Mouse (Mus musculus): ENCODE measurements around the gene Arhgap35. TPM values are rescaled to one million over a fixed set of nuclear protein-coding genes. Genes with fewer than 3 reads are reported as not detected.

Arhgap35 gene
- polyA plus RNA-seq, 2 experiments, result 2.1 to 2.2 TPM

DNA sequence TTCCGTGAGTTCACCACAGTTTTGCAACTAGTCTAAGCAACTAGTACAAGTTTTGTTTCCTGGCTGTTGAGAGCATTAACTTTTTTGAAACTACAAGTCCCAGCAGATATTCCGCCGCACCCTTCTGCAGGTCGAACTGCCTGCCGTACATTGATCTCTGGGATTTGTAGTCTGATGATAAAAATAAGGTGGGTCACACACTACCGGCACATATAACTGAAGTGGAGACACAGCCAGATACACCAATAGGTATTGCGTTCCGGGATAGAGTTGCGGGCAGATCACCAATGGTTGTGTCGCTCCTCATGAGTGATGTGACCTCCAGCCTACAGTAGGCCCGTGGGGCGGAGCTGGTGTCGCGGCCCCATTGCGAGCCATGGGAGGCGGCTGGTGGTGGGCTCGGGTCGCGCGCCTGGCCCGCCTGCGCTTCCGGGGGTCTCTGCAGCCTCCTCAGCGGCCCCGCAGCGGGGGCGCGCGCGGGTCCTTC lies 162.2 kb downstream of the Arhgap35 start, which contains the start of gene Tmem160:
Gene Tmem160, plus strand, starts transcription at position 193 of the 487 bp plus-strand sequence.
- WGBS (ENCODE audit: insufficient replicate concordance), result under 1% methylated on average over 30 of the region's 30 CpGs
- H3K4me3 ChIP-seq (ENCODE audit: insufficient read depth in 1 of 2, low read depth in 2 of 2, low read length in 2 of 2), result peak within 1 kb of the TSS; percentile 61 to 65

DNA sequence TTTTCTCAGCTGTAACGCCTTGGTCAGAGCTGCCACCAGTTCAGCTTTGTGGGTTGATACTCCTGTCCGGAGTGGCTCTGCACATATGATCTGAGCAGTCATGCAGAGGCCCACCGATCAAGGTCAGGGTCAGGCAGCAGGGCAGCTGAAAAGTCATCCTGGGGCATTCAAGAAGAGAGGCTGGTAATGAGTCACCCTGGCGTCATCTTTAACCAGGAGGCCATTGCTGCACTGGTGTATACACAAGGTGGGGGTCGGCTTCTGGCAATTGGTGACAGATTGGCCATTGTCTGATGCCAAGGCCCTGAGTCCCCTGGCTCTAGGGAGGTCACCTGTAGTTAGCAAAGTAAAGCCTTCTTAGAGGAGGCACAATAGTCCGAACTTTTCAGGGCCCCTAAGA lies 163.1 kb downstream of the Arhgap35 start:
- no peak for TF ChIP-seq CTCF (IDR thresholded peaks at IDR 0.05; ENCODE audit: low read depth)
- TF ChIP-seq EP300 (IDR thresholded peaks at IDR 0.05; ENCODE audit: low read depth), result no peak
- no peaks in the 10 kb centered on the region for H3K9me3 ChIP-seq (ENCODE audit: control insufficient read depth, low read length)
- no peak for DNase-seq (ENCODE audit: low read depth in 3 of 3, low spot score in 3 of 3)
- H3K9ac ChIP-seq (replicated peaks), result no peak overlapping the region
- no peak overlapping the region for H3K27ac ChIP-seq
- H3K27me3 ChIP-seq (ENCODE audit: control insufficient read depth, insufficient read depth, low read length), result no peaks in the 10 kb centered on the region
- 68% methylated on average over 6 of the region's 6 CpGs for WGBS (ENCODE audit: insufficient replicate concordance)
- no peak overlapping the region for H3K4me3 ChIP-seq (ENCODE audit: insufficient read depth in 1 of 2, low read depth in 2 of 2, low read length in 2 of 2)
- H3K4me2 ChIP-seq (ENCODE audit: low read depth), result no peak overlapping the region
- H3K4me1 ChIP-seq (replicated peaks; ENCODE audit: control insufficient read depth in 2 of 2, insufficient read depth in 2 of 2, low read length in 1 of 2), result peaks cover 7 to 16% of the 10 kb centered on the region in 2 experiments
- H3K36me3 ChIP-seq (replicated peaks; ENCODE audit: control insufficient read depth, insufficient read depth, low read depth), result no peaks in the 10 kb centered on the region
- no peak for ATAC-seq (ENCODE audit: insufficient read depth)

More for the DNA sequence above, 162.2 kb downstream of the Arhgap35 start, which contains the start of gene Tmem160:
- Histone ChIP-seq H3K4me1 (replicated peaks; ENCODE audit: control insufficient read depth in 2 of 2, insufficient read depth in 2 of 2, low read length in 1 of 2) (peaks cover 7 to 16% of the 10 kb centered on the region in 2 experiments), H3K9me3 (ENCODE audit: control insufficient read depth, low read length) (no peaks in the 10 kb centered on the region), H3K27ac (peak within 1 kb of the TSS; percentile 6; the same call in 1 of the 2 replicates), H3K36me3 (replicated peaks; ENCODE audit: control insufficient read depth, insufficient read depth, low read depth) (no peaks in the 10 kb centered on the region), H3K4me2 (ENCODE audit: low read depth) (peak within 1 kb of the TSS; percentile 80), H3K9ac (replicated peaks) (peak within 1 kb of the TSS; percentile 49), H3K27me3 (ENCODE audit: control insufficient read depth, insufficient read depth, low read length) (no peaks in the 10 kb centered on the region)
- TF ChIP-seq CTCF (IDR thresholded peaks at IDR 0.05; ENCODE audit: low read depth), result no peak
- no peak for TF ChIP-seq EP300 (IDR thresholded peaks at IDR 0.05; ENCODE audit: low read depth)
- ATAC-seq (ENCODE audit: insufficient read depth) (peak; percentile 97), DNase-seq (ENCODE audit: low read depth in 3 of 3, low spot score in 3 of 3) (peak; percentile 85 to 88 (median 86))

Other genes with a start within 250 kb of the Arhgap35 start
- 35.0 and 55.6 TPM in 2 replicates for gene Sae1, start 227.2 kb downstream of the Arhgap35 start, polyA plus RNA-seq (2012; rRNA removed)
- 89.3 and 95.5 TPM in 2 replicates for gene Sae1, start 227.2 kb downstream of the Arhgap35 start, polyA plus RNA-seq (2014; fragmentation: Nextera tagmentation; extraction: Ambion mirVana)
- 13.7 and 15.2 TPM in 2 replicates for gene Zc3h4, start 214.1 kb downstream of the Arhgap35 start, polyA plus RNA-seq (2012; rRNA removed)
- 6.0 TPM in 2 replicates for gene Zc3h4, start 214.1 kb downstream of the Arhgap35 start, polyA plus RNA-seq (2014; fragmentation: Nextera tagmentation; extraction: Ambion mirVana)
- 21.5 and 23.6 TPM in 2 replicates for gene Tmem160, start 162.2 kb downstream of the Arhgap35 start, polyA plus RNA-seq (2012; rRNA removed)
- 34.5 and 36.9 TPM in 2 replicates for gene Tmem160, start 162.2 kb downstream of the Arhgap35 start, polyA plus RNA-seq (2014; fragmentation: Nextera tagmentation; extraction: Ambion mirVana)
- gene Npas1, start 137.3 kb downstream of the Arhgap35 start, polyA plus RNA-seq (2012; rRNA removed), result not detected in 2 replicates
- not detected in 2 replicates for gene Npas1, start 137.3 kb downstream of the Arhgap35 start, polyA plus RNA-seq (2014; fragmentation: Nextera tagmentation; extraction: Ambion mirVana)
- not detected in 2 replicates for gene Ceacam15, start 60.7 kb upstream of the Arhgap35 start, polyA plus RNA-seq (2012; rRNA removed)
- gene Ceacam15, start 60.7 kb upstream of the Arhgap35 start, polyA plus RNA-seq (2014; fragmentation: Nextera tagmentation; extraction: Ambion mirVana), result not detected in 2 replicates
- gene Ceacam9, start 106.9 kb upstream of the Arhgap35 start, polyA plus RNA-seq (2012; rRNA removed), result not detected in 2 replicates
- not detected in 2 replicates for gene Ceacam9, start 106.9 kb upstream of the Arhgap35 start, polyA plus RNA-seq (2014; fragmentation: Nextera tagmentation; extraction: Ambion mirVana)
- gene Ap2s1, start 123.4 kb upstream of the Arhgap35 start, polyA plus RNA-seq (2012; rRNA removed), result 165 and 175 TPM in 2 replicates
- gene Ap2s1, start 123.4 kb upstream of the Arhgap35 start, polyA plus RNA-seq (2014; fragmentation: Nextera tagmentation; extraction: Ambion mirVana), result 176 and 198 TPM in 2 replicates
- 157 and 160 TPM in 2 replicates for gene Slc1a5, start 166.3 kb upstream of the Arhgap35 start, polyA plus RNA-seq (2012; rRNA removed)
- gene Slc1a5, start 166.3 kb upstream of the Arhgap35 start, polyA plus RNA-seq (2014; fragmentation: Nextera tagmentation; extraction: Ambion mirVana), result 61.7 and 67.3 TPM in 2 replicates
- 41.3 and 43.0 TPM in 2 replicates for gene Strn4, start 200.9 kb upstream of the Arhgap35 start, polyA plus RNA-seq (2012; rRNA removed)
- 27.2 and 32.2 TPM in 2 replicates for gene Strn4, start 200.9 kb upstream of the Arhgap35 start, polyA plus RNA-seq (2014; fragmentation: Nextera tagmentation; extraction: Ambion mirVana)
- gene Fkrp, start 201.7 kb upstream of the Arhgap35 start, polyA plus RNA-seq (2012; rRNA removed), result 5.6 and 6.6 TPM in 2 replicates
- gene Fkrp, start 201.7 kb upstream of the Arhgap35 start, polyA plus RNA-seq (2014; fragmentation: Nextera tagmentation; extraction: Ambion mirVana), result 7.2 and 8.9 TPM in 2 replicates
- gene Prkd2, start 227.9 kb upstream of the Arhgap35 start, polyA plus RNA-seq (2012; rRNA removed), result 2.5 and 3.2 TPM in 2 replicates
- gene Prkd2, start 227.9 kb upstream of the Arhgap35 start, polyA plus RNA-seq (2014; fragmentation: Nextera tagmentation; extraction: Ambion mirVana), result 1.8 and 2.2 TPM in 2 replicates